Mouse (Mus musculus) hindbrain, embryonic 13.5 days (tissue): Measurements from ENCODE around the gene Atp6v1a. TPM values are rescaled to one million over a fixed set of nuclear protein-coding genes. Genes with fewer than 3 reads are reported as not detected.

Source experiments
- ATAC-seq: fragments of 200-750 bp; cut with Nextera tagmentation; 2 replicates; pipeline ENCODE4 v1.8.0; 2017; ENCODE audit warnings: moderate TSS enrichment; ENCODE audit not compliant: low FRiP score
- H3K27ac ChIP-seq: fragments of 300-500 bp; sonication (generic); 2 replicates; pipeline ENCODE4 v1.5.1; 2015; ENCODE audit warnings: inconsistent platforms, mild to moderate bottlenecking, moderate library complexity
- H3K27me3 ChIP-seq: fragments of 300-500 bp; sonication (generic); 2 replicates; pipeline ENCODE4 v1.6.1; 2015; ENCODE audit warnings: mild to moderate bottlenecking, inconsistent platforms
- H3K36me3 ChIP-seq: fragments of 300-500 bp; sonication (generic); 2 replicates; pipeline ENCODE4 v1.6.1; 2015; ENCODE audit warnings: mild to moderate bottlenecking, inconsistent platforms
- H3K4me1 ChIP-seq: fragments of 300-500 bp; sonication (generic); replicated peaks from 2 replicates; pipeline ENCODE4 v1.6.1; 2015; ENCODE audit warnings: inconsistent platforms
- H3K4me2 ChIP-seq: fragments of 300-500 bp; sonication (generic); 2 replicates; pipeline ENCODE4 v1.6.1; 2015; ENCODE audit warnings: inconsistent platforms, mild to moderate bottlenecking, moderate library complexity
- H3K4me3 ChIP-seq: fragments of 300-500 bp; sonication (generic); 2 replicates; pipeline ENCODE4 v1.5.1; 2015; ENCODE audit warnings: mild to moderate bottlenecking, inconsistent platforms
- H3K9ac ChIP-seq: fragments of 300-500 bp; sonication (generic); 2 replicates; pipeline ENCODE4 v1.6.1; 2015; ENCODE audit warnings: mild to moderate bottlenecking, inconsistent platforms
- H3K9me3 ChIP-seq: fragments of 300-500 bp; sonication (generic); 2 replicates; pipeline ENCODE4 v1.6.1; 2016; ENCODE audit warnings: inconsistent platforms
- WGBS: fragments of 180-500 bp; shearing (Covaris S2); methylation state at CpG from one replicate; pipeline ENCODE4 v1.1.7; 2015; 5-methylcytosine and 5-hydroxymethylcytosine counted together
- polyA plus RNA-seq: library from polyadenylated mRNA; unstranded; fragments of >200 nt; fragmentation: Nextera tagmentation; extraction: Ambion mirVana; gene quantifications from 2 replicates; pipeline ENCODE4 v1.2.1, GENCODE M21; 2015

Atp6v1a gene
- polyA plus RNA-seq, result 93.6 and 97.9 TPM in 2 replicates

DNA sequence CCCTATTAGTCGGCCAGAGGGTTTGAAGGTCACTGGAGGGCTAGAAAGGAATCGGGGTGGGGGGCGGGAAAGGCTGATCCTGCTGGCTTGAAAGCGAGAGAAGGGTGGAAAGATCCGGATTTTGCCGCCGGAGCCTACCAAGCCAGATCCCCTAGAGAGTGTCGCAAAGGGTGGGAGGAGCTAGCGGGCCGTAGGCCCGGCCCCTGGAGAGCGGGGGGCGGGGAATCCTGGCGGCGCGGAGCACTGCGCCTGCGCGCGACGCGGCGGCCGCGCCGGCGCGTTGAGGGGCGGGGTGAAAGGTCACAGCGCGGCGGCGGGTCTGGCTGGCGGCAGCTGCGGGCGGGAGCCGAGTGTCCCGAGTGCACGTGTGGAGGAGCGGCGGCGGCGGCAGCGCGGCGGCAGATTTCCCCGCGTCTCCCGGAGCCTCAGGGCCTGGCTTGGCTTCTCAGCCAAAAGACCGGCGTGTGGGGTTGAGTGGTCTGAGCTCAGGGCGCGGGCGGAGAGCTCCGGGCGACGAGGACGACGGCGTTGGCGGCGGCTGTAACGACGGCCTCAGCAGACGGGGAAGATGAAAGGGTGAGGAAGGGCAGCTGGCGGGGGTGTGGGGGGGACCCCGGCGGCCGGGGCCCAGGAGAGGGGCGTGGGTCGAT, at the start of gene Atp6v1a, which contains the start of gene Naa50:
Atp6v1a (minus strand) TSS at position 170 of the 650 bp plus-strand sequence.
Naa50 (plus strand) TSS at position 295 of the 650 bp plus-strand sequence.
- Histone ChIP-seq H3K4me3 (peak within 1 kb of the TSS; percentile 96), H3K9me3 (no peaks in the 10 kb centered on the region), H3K27ac (peak within 1 kb of the TSS; percentile 96), H3K4me1 (peaks cover 22% of the 10 kb centered on the region), H3K9ac (peak within 1 kb of the TSS; percentile 97), H3K36me3 (no peaks in the 10 kb centered on the region), H3K4me2 (peak within 1 kb of the TSS; percentile 94), H3K27me3 (no peaks in the 10 kb centered on the region)
- ATAC-seq, result peak; percentile 89
- WGBS, result under 1% methylated on average over 67 of the region's 71 CpGs

DNA sequence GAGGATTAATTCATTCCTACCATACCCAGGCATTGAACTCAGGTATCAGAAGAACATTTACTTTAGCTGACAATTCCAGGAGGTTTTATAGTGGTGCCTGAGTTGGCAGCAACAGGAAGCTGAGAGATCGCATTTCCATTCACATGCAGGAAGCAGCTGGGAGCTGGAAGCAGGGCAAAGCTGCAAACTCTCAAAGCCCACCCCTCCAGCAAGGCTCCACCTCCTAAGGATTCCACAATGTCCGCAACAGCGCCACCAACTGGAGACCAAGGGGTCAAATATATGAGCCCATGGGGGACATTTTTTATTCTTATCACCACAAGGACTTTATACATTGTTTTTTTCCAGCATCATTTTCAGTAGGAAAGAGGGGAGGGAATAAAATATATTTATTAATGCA, 49.3 kb upstream of the Atp6v1a start:
- Histone ChIP-seq H3K9ac (no peak overlapping the region), H3K4me1 (no peaks in the 10 kb centered on the region), H3K4me3 (no peak overlapping the region), H3K4me2 (no peak overlapping the region), H3K27me3 (no peaks in the 10 kb centered on the region), H3K27ac (no peak overlapping the region), H3K9me3 (no peaks in the 10 kb centered on the region; the same call in 1 of the 2 replicates), H3K36me3 (0 out of 2 replicates have a peak, but pooled peaks cover 3% of the 10 kb centered on the region)
- ATAC-seq, result no peak
- 86% methylated on average over 3 of the region's 3 CpGs for WGBS

- no peak overlapping the region for H3K27ac ChIP-seq
- 0 out of 2 replicates have a peak, but pooled peaks cover 3% of the 10 kb centered on the region for H3K36me3 ChIP-seq
- no peak overlapping the region for H3K4me2 ChIP-seq
- no peak overlapping the region for H3K9ac ChIP-seq
- no peaks in the 10 kb centered on the region for H3K27me3 ChIP-seq
- H3K4me1 ChIP-seq, result no peaks in the 10 kb centered on the region
- WGBS, result 94% methylated on average over 4 of the region's 4 CpGs
- H3K4me3 ChIP-seq, result no peak overlapping the region
- no peak for ATAC-seq
- no peaks in the 10 kb centered on the region; the same call in 1 of the 2 replicates for H3K9me3 ChIP-seq
Observed at GRCm38 (mm10) chr16:44187172-44187571, 47.7 kb upstream of the Atp6v1a start.

- Histone ChIP-seq H3K27me3 (no peaks in the 10 kb centered on the region), H3K9me3 (no peaks in the 10 kb centered on the region; the same call in 1 of the 2 replicates), H3K27ac (no peak overlapping the region), H3K9ac (no peak overlapping the region), H3K36me3 (peaks cover 7% of the 10 kb centered on the region; the same call in 1 of the 2 replicates), H3K4me1 (no peaks in the 10 kb centered on the region), H3K4me2 (no peak overlapping the region), H3K4me3 (no peak overlapping the region)
- ATAC-seq, result no peak
- 91% methylated on average over 3 of the region's 3 CpGs for whole genome bisulfite sequencing
Observed at GRCm38 (mm10) chr16:44184769-44185168, 45.3 kb upstream of the Atp6v1a start.

DNA sequence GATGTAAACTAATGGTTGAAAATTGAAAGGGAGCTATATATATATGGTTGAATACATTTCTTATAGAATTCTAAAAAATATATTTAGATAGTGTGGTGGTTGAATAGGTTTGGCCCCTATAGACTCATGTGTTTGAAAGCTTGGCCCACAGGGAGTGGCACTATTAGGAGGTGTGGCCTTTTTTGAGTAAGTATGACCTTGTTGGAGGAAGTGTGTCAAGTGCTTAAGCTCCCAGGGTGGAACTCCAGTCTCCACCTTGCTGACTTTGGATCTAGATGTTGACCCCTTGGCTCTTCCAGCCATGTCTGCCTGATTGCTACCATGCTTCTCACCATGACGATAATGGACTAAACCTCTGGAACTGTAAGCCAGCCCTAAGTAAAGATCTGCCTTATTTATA, 43.1 kb upstream of the Atp6v1a start:
- H3K9ac ChIP-seq, result no peak overlapping the region
- no peaks in the 10 kb centered on the region for H3K27me3 ChIP-seq
- peaks cover 4% of the 10 kb centered on the region; the same call in 1 of the 2 replicates for H3K36me3 ChIP-seq
- H3K4me1 ChIP-seq, result no peaks in the 10 kb centered on the region
- no peak overlapping the region for H3K4me2 ChIP-seq
- H3K9me3 ChIP-seq, result no peaks in the 10 kb centered on the region
- H3K4me3 ChIP-seq, result no peak overlapping the region
- no peak overlapping the region for H3K27ac ChIP-seq
- ATAC-seq, result no peak
- 94% methylated on average over 1 of the region's 1 CpGs for WGBS

DNA sequence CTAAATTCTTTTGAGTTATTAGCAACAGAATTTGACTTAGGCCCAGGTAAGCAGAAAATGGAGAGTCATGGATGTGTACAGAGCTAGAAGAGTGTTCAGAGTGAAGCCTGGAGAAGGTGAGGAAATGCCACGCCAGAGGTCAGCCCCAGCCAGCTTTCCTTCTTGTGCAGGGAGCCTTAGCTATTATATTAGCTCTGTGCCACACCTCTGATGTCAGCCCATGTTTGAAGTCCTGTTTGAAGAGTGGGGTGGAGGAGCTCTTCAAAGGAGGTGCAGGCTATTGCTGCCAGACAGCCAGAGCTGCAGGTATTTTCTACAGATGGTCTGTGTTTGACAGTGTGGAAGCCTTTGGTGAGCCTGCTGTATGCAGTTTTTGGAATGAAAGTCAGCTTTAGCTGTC, 39.0 kb upstream of the Atp6v1a start:
- no peak for ATAC-seq
- Histone ChIP-seq H3K27ac (no peak overlapping the region), H3K9ac (no peak overlapping the region), H3K27me3 (no peaks in the 10 kb centered on the region), H3K4me2 (no peak overlapping the region), H3K4me3 (no peak overlapping the region), H3K9me3 (no peaks in the 10 kb centered on the region), H3K4me1 (peaks cover 22% of the 10 kb centered on the region), H3K36me3 (peaks cover 4% of the 10 kb centered on the region; the same call in 1 of the 2 replicates)
- 71% methylated on average over 1 of the region's 1 CpGs for WGBS

- ATAC-seq, result no peak
- H3K27me3 ChIP-seq, result no peaks in the 10 kb centered on the region
- peaks cover under 1% of the 10 kb centered on the region; the same call in 1 of the 2 replicates for H3K36me3 ChIP-seq
- WGBS, result 97% methylated on average over 2 of the region's 2 CpGs
- no peak overlapping the region for H3K27ac ChIP-seq
- H3K4me2 ChIP-seq, result no peak overlapping the region
- no peak overlapping the region for H3K4me3 ChIP-seq
- no peaks in the 10 kb centered on the region for H3K9me3 ChIP-seq
- no peak overlapping the region for H3K9ac ChIP-seq
- H3K4me1 ChIP-seq, result peaks cover 26% of the 10 kb centered on the region
Observed at GRCm38 (mm10) chr16:44176511-44176910, 37.0 kb upstream of the Atp6v1a start.

GRCm38 (mm10) chr16:44175001-44175400, 35.5 kb upstream of the Atp6v1a start:
- Histone ChIP-seq H3K9me3 (no peaks in the 10 kb centered on the region), H3K9ac (no peak overlapping the region), H3K4me1 (peaks cover 26% of the 10 kb centered on the region), H3K4me2 (peak overlapping the region; percentile 74; the same call in 1 of the 2 replicates), H3K27me3 (no peaks in the 10 kb centered on the region), H3K4me3 (0 out of 2 replicates have a peak overlapping the region, but pooled peaks have one; percentile 4), H3K36me3 (no peaks in the 10 kb centered on the region), H3K27ac (no peak overlapping the region)
- WGBS, result 88% methylated on average over 1 of the region's 1 CpGs
- ATAC-seq, result no peak

GRCm38 (mm10) chr16:44173966-44174530, 34.5 kb upstream of the Atp6v1a start:
- Histone ChIP-seq H3K4me3 (peak overlapping the region; percentile 93), H3K36me3 (no peaks in the 10 kb centered on the region), H3K27me3 (no peaks in the 10 kb centered on the region), H3K27ac (peak overlapping the region; percentile 90; the same call in 1 of the 2 replicates), H3K9ac (peak overlapping the region; percentile 88), H3K9me3 (no peaks in the 10 kb centered on the region), H3K4me1 (peaks cover 26% of the 10 kb centered on the region), H3K4me2 (peak overlapping the region; percentile 74)
- ATAC-seq, result no peak
- 28% methylated on average over 7 of the region's 7 CpGs for WGBS

- peak; percentile 74 for ATAC-seq
- peak within 1 kb of the TSS; percentile 93 for H3K4me3 ChIP-seq
- WGBS, result under 1% methylated on average over 55 of the region's 77 CpGs
- H3K36me3 ChIP-seq, result no peaks in the 10 kb centered on the region
- peak within 1 kb of the TSS; percentile 75 for H3K4me2 ChIP-seq
- no peaks in the 10 kb centered on the region for H3K9me3 ChIP-seq
- peak within 1 kb of the TSS; percentile 88 for H3K9ac ChIP-seq
- H3K27ac ChIP-seq, result peak within 1 kb of the TSS; percentile 90
- H3K4me1 ChIP-seq, result peaks cover 26% of the 10 kb centered on the region
- H3K27me3 ChIP-seq, result no peaks in the 10 kb centered on the region
Observed at GRCm38 (mm10) chr16:44173155-44173941, 33.8 kb upstream of the Atp6v1a start, which contains the start of gene Usf3. TSS of gene Usf3 (plus strand) at chr16:44173246.

DNA sequence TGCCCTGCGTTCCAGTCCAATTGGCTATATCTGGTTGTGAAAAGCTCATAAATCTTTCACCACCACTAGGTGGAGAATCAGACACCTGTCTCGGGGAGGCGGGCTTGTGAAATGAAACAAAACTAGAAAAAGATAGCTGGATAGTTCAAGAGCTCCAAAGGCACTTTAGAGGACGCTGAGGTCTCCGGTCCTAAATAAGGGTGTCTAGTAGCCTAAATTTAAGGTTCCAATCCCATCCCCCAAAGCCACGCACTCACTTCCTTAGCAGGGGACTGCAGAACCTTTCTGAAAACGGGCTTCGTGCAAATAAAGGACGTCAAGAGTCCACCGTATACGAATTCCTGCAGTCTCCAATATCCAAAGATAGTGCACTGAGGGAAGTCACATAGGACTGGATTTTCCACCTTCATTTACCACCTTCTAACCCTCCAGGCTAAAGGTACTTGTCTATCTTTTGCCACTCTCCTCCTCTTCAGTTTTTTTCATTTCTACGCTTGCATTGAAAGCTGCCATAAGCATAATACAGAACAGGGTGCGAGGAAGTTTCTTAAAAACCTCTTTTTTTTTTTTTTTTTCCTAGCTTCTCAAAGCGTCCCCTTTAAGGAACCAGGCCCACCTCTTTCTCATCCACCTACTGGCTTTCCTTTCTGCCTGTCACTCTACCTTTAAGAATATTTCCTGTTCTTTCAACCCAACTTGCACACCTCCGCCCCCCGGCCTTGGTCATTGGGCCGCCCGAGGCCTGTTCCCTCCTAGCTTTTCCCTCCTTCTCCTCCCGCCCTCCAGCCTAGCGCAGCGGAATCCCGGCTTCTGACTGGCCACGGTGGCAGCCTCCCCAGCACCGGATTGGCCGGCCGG, 33.0 kb upstream of the Atp6v1a start:
- Histone ChIP-seq H3K4me1 (peaks cover 26% of the 10 kb centered on the region), H3K27ac (peak overlapping the region; percentile 89), H3K9ac (peak overlapping the region; percentile 88), H3K27me3 (no peaks in the 10 kb centered on the region), H3K4me2 (peak overlapping the region; percentile 75), H3K4me3 (peak overlapping the region; percentile 93), H3K9me3 (no peaks in the 10 kb centered on the region), H3K36me3 (no peaks in the 10 kb centered on the region)
- ATAC-seq, result peak; percentile 100
- under 1% methylated on average over 26 of the region's 26 CpGs for WGBS
